Mouse (Mus musculus) layer of hippocampus, adult 18-20 months (tissue): Measurements from ENCODE around the gene Oaz2. TPM values are rescaled to one million over a fixed set of nuclear protein-coding genes. Genes with fewer than 3 reads are reported as not detected.
A peak's percentile ranks its signal among the peaks of the same experiment; 100 is the strongest.
"Not testable (repeated sequence)": the region's sequence is repeated elsewhere in the genome, so short reads cannot be mapped to it uniquely, and the experiment has no call there.

ENCODE experiments used
- DNase-seq, 2 experiments: peaks; one replicate each; pipeline ENCODE4 v3.0.0; 2022; ENCODE audit warnings: low spot score in 2 of 2
- total RNA-seq, 2 experiments: library from RNA; stranded (reverse); gene quantifications; 2 replicates each; pipeline ENCODE4 v1.2.3; 2021

The Oaz2 gene
- total RNA-seq, 2 experiments from 2014 or later = 215 to 217 TPM

GRCm38 (mm10) chr9:65689869-65690268 lies 22.1 kb downstream of the Oaz2 start:
- DNase-seq = not testable (repeated sequence)

DNA sequence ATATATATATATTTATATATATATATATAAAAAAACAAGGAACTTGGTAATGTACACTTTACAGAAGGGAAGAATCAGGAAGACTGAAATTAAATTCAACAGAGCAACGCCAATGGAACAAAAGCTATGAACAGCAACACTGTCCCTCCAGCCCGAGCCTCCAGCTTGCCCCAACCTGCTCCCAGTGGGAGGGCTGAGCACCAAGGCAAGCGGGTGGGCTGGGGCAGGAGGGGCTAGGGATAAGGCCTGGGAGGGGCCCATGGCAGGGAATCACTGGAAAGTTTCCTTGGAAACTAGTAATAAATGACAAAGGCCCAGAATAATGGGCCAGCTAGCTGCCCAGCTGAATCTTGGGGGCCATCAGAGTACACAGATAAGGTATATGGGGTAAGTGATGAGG lies 24.7 kb downstream of the Oaz2 start:
- DNase-seq = no peak

GRCm38 (mm10) chr9:65692959-65693603 lies 25.3 kb downstream of the Oaz2 start:
- DNase-seq = no peak

GRCm38 (mm10) chr9:65695646-65696045 lies 27.8 kb downstream of the Oaz2 start:
- peak; percentile 66 to 87 for DNase-seq

- peak in 1 of 2 experiments; percentile 36 for DNase-seq
Observed at GRCm38 (mm10) chr9:65696337-65696736, 28.5 kb downstream of the Oaz2 start.

DNA sequence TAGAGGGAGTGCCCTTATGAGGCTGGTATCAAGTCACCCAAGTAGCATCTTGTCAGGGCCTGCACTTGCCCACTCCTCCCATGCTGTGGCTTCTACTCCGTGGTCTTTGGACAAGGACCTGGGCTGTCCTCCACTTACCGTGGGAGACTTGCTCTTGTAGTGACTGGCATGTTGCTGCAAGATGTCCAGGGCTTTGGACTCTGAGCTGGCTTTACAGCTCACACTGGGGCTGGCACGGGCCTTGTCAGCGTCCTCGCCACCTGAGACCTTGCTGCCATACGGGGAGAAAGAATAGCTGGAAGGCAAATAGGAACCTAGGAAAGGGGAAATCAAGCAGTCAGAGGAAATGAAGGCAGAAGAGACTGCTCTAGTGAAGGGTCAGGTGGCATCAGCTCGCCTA lies 29.6 kb downstream of the Oaz2 start:
- no peak for DNase-seq

- no peak for DNase-seq
Observed at GRCm38 (mm10) chr9:65697992-65698391, 30.2 kb downstream of the Oaz2 start.

DNA sequence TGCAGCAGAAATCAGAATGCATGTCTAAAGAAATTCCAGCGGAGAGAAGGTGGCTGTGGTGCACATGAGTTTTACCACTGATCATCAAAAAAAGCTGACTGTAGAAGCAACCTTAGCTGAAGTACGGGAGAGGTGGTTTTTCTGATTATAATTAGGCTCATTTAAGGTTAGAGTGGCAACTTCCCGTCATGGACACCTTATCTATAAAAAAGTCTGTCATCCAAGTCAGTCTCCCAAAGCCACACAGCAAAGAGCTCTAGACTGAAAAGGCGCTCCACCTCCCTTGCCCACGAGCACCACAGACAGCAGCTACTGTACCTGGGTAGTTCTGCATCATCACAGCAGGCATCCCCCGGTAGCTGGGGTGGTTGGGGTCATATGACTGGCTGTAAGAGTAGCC lies 32.7 kb downstream of the Oaz2 start:
- DNase-seq = no peak

GRCm38 (mm10) chr9:65702286-65702685 lies 34.5 kb downstream of the Oaz2 start:
- DNase-seq = no peak

- DNase-seq = no peak
Observed at GRCm38 (mm10) chr9:65703241-65703640, 35.4 kb downstream of the Oaz2 start.

- DNase-seq = no peak
Observed at GRCm38 (mm10) chr9:65703926-65704595, 36.3 kb downstream of the Oaz2 start.

GRCm38 (mm10) chr9:65718195-65718594 lies 50.4 kb downstream of the Oaz2 start:
- no peak for DNase-seq

- no peak for DNase-seq
Observed at GRCm38 (mm10) chr9:65721161-65721566, 53.4 kb downstream of the Oaz2 start.

GRCm38 (mm10) chr9:65724471-65725290 lies 56.9 kb downstream of the Oaz2 start:
- DNase-seq = peak in 1 of 2 experiments; percentile 65

DNA sequence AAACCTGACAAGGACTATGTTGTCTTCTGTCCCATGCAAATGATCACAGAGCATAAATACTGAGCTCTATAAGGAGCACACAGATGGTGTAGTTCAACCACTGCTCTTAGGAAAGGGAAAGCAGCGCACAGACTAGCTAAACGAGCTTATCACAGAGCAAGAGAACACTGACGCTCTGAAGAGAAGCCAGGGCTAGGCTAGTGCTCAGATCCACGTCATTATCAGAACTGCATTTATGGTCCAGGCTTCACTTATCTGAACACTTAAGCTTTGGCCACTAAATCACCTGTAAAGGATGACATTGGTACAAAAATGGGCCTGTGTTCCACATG lies 57.5 kb downstream of the Oaz2 start:
- no peak for DNase-seq

GRCm38 (mm10) chr9:65726431-65726830 lies 58.6 kb downstream of the Oaz2 start:
- no peak for DNase-seq

DNA sequence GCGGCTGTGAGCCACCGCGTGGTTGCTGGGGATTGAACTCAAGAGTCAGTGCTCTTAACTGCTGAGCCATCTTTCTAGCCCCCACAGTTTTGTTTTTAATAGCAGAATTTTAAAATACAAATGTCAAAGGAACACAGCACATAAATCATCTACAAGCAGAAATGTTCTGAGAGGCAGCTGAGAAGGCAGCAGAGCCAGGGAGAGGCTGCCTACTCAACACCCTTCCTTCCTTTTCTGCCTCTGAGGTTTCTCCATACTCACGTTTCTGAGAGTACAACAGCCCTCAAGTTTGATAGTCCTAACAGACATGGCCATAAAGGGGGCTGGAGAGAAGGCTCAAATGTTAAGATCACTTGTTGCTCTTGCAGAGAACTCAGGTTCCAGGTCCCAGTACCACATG lies 59.7 kb downstream of the Oaz2 start:
- peak in 1 of 2 experiments; percentile 36 for DNase-seq

DNA sequence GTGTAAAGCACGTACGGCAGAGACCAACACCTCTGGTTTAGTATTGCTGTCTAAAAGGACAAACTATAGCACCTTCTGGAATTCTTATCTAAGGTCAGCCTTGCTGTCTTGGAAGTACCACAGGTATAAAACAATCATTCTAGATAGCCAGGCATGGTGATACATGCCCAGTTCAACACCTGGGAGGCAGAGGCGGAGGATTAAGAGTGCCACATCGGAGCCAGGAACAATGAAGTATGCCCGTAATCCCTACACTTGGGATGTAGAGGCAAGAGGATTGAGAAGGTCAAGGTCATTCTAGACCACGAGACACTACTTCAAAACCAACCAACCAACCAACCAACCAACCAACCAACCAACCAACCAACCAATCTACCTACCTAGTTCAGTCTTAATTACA lies 60.8 kb downstream of the Oaz2 start:
- DNase-seq = no peak

DNA sequence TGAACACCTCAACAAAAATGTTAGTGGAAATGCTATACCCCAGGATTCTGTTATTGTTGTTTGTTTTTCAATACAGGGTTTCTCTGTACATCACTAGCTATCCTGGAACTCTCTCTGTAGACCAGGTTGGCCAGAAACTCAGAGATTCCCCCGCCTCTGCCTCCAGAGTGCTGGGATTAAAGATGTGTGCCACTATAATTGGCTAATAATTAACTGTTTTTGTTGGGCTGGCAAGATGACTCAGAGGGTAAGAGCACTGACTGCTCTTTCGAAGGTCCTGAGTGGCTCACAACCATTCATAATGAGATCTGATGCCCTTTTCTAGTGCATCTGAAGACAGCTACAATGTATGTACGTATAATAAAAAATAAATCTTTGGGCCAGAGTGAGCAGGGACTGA lies 67.1 kb downstream of the Oaz2 start:
- DNase-seq = no peak
